Mouse (Mus musculus): Measurements from ENCODE around the gene Rhox2f. TPM values are rescaled to one million over a fixed set of nuclear protein-coding genes. Genes with fewer than 3 reads are reported as not detected.
"Not testable (repeated sequence)": the region's sequence is repeated elsewhere in the genome, so short reads cannot be mapped to it uniquely, and the experiment has no call there.

Gene Rhox2f
- polyA plus RNA-seq (2015; fragmentation: Nextera tagmentation; extraction: Ambion mirVana), result not detected in 2 replicates

GRCm38 (mm10) chrX:37571105-37571504, at the start of gene Rhox2f:
Rhox2f (plus strand) TSS chrX:37571405.
- WGBS (ENCODE audit: insufficient replicate concordance), result 70% methylated on average over 8 of the region's 8 CpGs
- not testable (repeated sequence) for H3K4me2 ChIP-seq

GRCm38 (mm10) chrX:37530152-37530551, 41.1 kb upstream of the Rhox2f start, which contains the start of gene Rhox2e:
Rhox2e (plus strand) TSS chrX:37530452.
- not testable (repeated sequence) for H3K27ac ChIP-seq; H3K9ac ChIP-seq; H3K4me1 ChIP-seq (replicated peaks); ATAC-seq (ENCODE audit: low read depth); H3K4me2 ChIP-seq; DNase-seq; H3K4me3 ChIP-seq (replicated peaks); H3K36me3 ChIP-seq; H3K27me3 ChIP-seq; H3K9me3 ChIP-seq (replicated peaks)
- WGBS (ENCODE audit: insufficient replicate concordance), result 76% methylated on average over 2 of the region's 8 CpGs

More at GRCm38 (mm10) chrX:37571105-37571504, at the start of gene Rhox2f:
- not testable (repeated sequence) for H3K4me1 ChIP-seq (replicated peaks); H3K27me3 ChIP-seq; H3K9ac ChIP-seq; H3K9me3 ChIP-seq (replicated peaks); DNase-seq; H3K4me3 ChIP-seq (replicated peaks); ATAC-seq (ENCODE audit: low read depth); H3K27ac ChIP-seq; H3K36me3 ChIP-seq

- H3K4me1 ChIP-seq (replicated peaks); DNase-seq; ATAC-seq (ENCODE audit: low read depth); H3K27ac ChIP-seq; H3K9ac ChIP-seq; H3K27me3 ChIP-seq; H3K4me3 ChIP-seq (replicated peaks); H3K36me3 ChIP-seq; H3K4me2 ChIP-seq; H3K9me3 ChIP-seq (replicated peaks): not testable (repeated sequence)
- no CpG with 5 or more reads among the region's 4 CpGs for WGBS (ENCODE audit: insufficient replicate concordance)
These were observed 29.5 kb upstream of the Rhox2f start, which contains the start of gene Rhox3e for GRCm38 (mm10) chrX:37541719-37542118. Rhox3e (plus strand) TSS chrX:37542019.

GRCm38 (mm10) chrX:37557112-37557511, 14.1 kb upstream of the Rhox2f start, which contains the start of gene Rhox4e:
Rhox4e (plus strand) TSS chrX:37557412.
- H3K9me3 ChIP-seq (replicated peaks); H3K4me2 ChIP-seq; H3K4me3 ChIP-seq (replicated peaks); ATAC-seq (ENCODE audit: low read depth); H3K36me3 ChIP-seq; H3K9ac ChIP-seq; H3K27me3 ChIP-seq; H3K4me1 ChIP-seq (replicated peaks); DNase-seq; H3K27ac ChIP-seq: not testable (repeated sequence)
- WGBS (ENCODE audit: insufficient replicate concordance), result 83% methylated on average over 9 of the region's 18 CpGs

- H3K4me1 ChIP-seq (replicated peaks); H3K9me3 ChIP-seq (replicated peaks); H3K4me3 ChIP-seq (replicated peaks); H3K27ac ChIP-seq; ATAC-seq (ENCODE audit: low read depth); H3K9ac ChIP-seq; H3K4me2 ChIP-seq; H3K27me3 ChIP-seq; H3K36me3 ChIP-seq; DNase-seq: not testable (repeated sequence)
- WGBS (ENCODE audit: insufficient replicate concordance), result 50% methylated on average over 2 of the region's 2 CpGs
These were observed 1.4 kb downstream of the Rhox2f start for GRCm38 (mm10) chrX:37572638-37573037.

- H3K9me3 ChIP-seq (replicated peaks); ATAC-seq (ENCODE audit: low read depth); DNase-seq; H3K4me2 ChIP-seq; H3K27ac ChIP-seq; H3K27me3 ChIP-seq; H3K4me1 ChIP-seq (replicated peaks); H3K4me3 ChIP-seq (replicated peaks); H3K36me3 ChIP-seq; H3K9ac ChIP-seq: not testable (repeated sequence)
These were observed 9.5 kb downstream of the Rhox2f start, which contains the start of gene Rhox3f for GRCm38 (mm10) chrX:37580692-37581091. Rhox3f (plus strand) TSS chrX:37580992.

GRCm38 (mm10) chrX:37607604-37608003, 36.4 kb downstream of the Rhox2f start, which contains the start of gene Rhox4f:
Rhox4f (minus strand) TSS chrX:37607704.
- DNase-seq; H3K4me1 ChIP-seq (replicated peaks); H3K9me3 ChIP-seq (replicated peaks); H3K4me2 ChIP-seq; H3K27ac ChIP-seq; H3K27me3 ChIP-seq; H3K36me3 ChIP-seq; H3K9ac ChIP-seq; ATAC-seq (ENCODE audit: low read depth); H3K4me3 ChIP-seq (replicated peaks): not testable (repeated sequence)
- 85% methylated on average over 16 of the region's 19 CpGs for WGBS (ENCODE audit: insufficient replicate concordance)

Other genes starting within 250 kb of the Rhox2f start
- gene Rhox3a2, start 191.4 kb upstream of the Rhox2f start, polyA plus RNA-seq (2015; fragmentation: Nextera tagmentation; extraction: Ambion mirVana), result not detected in 2 replicates
- not detected in 2 replicates for gene Rhox4a2, start 180.6 kb upstream of the Rhox2f start, polyA plus RNA-seq (2015; fragmentation: Nextera tagmentation; extraction: Ambion mirVana)
- not detected in 2 replicates for gene Rhox2b, start 159.3 kb upstream of the Rhox2f start, polyA plus RNA-seq (2015; fragmentation: Nextera tagmentation; extraction: Ambion mirVana)
- not detected in 2 replicates for gene Rhox4b, start 138.9 kb upstream of the Rhox2f start, polyA plus RNA-seq (2015; fragmentation: Nextera tagmentation; extraction: Ambion mirVana)
- gene Rhox2c, start 117.7 kb upstream of the Rhox2f start, polyA plus RNA-seq (2015; fragmentation: Nextera tagmentation; extraction: Ambion mirVana), result not detected in 2 replicates
- not detected in 2 replicates for gene Rhox3c, start 112.8 kb upstream of the Rhox2f start, polyA plus RNA-seq (2015; fragmentation: Nextera tagmentation; extraction: Ambion mirVana)
- gene Rhox4c, start 91.1 kb upstream of the Rhox2f start, polyA plus RNA-seq (2015; fragmentation: Nextera tagmentation; extraction: Ambion mirVana), result not detected in 2 replicates
- not detected in 2 replicates for gene Rhox2d, start 78.0 kb upstream of the Rhox2f start, polyA plus RNA-seq (2015; fragmentation: Nextera tagmentation; extraction: Ambion mirVana)
- gene Rhox4d, start 57.0 kb upstream of the Rhox2f start, polyA plus RNA-seq (2015; fragmentation: Nextera tagmentation; extraction: Ambion mirVana), result not detected in 2 replicates
- gene Rhox2e, start 41.0 kb upstream of the Rhox2f start, polyA plus RNA-seq (2015; fragmentation: Nextera tagmentation; extraction: Ambion mirVana), result not detected in 2 replicates
- not detected in 2 replicates for gene Rhox3e, start 29.4 kb upstream of the Rhox2f start, polyA plus RNA-seq (2015; fragmentation: Nextera tagmentation; extraction: Ambion mirVana)
- gene Rhox4e, start 14.0 kb upstream of the Rhox2f start, polyA plus RNA-seq (2015; fragmentation: Nextera tagmentation; extraction: Ambion mirVana), result not detected in 2 replicates
- gene Rhox3f, start 9.6 kb downstream of the Rhox2f start, polyA plus RNA-seq (2015; fragmentation: Nextera tagmentation; extraction: Ambion mirVana), result not detected in 2 replicates
- not detected in 2 replicates for gene Rhox4f, start 36.3 kb downstream of the Rhox2f start, polyA plus RNA-seq (2015; fragmentation: Nextera tagmentation; extraction: Ambion mirVana)
- not detected in 2 replicates for gene Rhox3g, start 57.2 kb downstream of the Rhox2f start, polyA plus RNA-seq (2015; fragmentation: Nextera tagmentation; extraction: Ambion mirVana)
- gene Rhox2g, start 72.1 kb downstream of the Rhox2f start, polyA plus RNA-seq (2015; fragmentation: Nextera tagmentation; extraction: Ambion mirVana), result not detected in 2 replicates
- gene Rhox4g, start 79.9 kb downstream of the Rhox2f start, polyA plus RNA-seq (2015; fragmentation: Nextera tagmentation; extraction: Ambion mirVana), result not detected in 2 replicates
- not detected in 2 replicates for gene Rhox3h, start 97.4 kb downstream of the Rhox2f start, polyA plus RNA-seq (2015; fragmentation: Nextera tagmentation; extraction: Ambion mirVana)
- gene Rhox2h, start 101.9 kb downstream of the Rhox2f start, polyA plus RNA-seq (2015; fragmentation: Nextera tagmentation; extraction: Ambion mirVana), result not detected in 2 replicates
- 3.1 and 3.2 TPM in 2 replicates for gene Rhox5, start 233.4 kb downstream of the Rhox2f start, polyA plus RNA-seq (2015; fragmentation: Nextera tagmentation; extraction: Ambion mirVana)

Data from liver, embryonic 13.5 days (tissue).